Mouse (Mus musculus) intestine, postnatal 0 days (tissue): ENCODE results near the gene Atp2b1. TPM values are rescaled to one million over a fixed set of nuclear protein-coding genes. Genes with fewer than 3 reads are reported as not detected.

Experiments
- ATAC-seq: fragments of 200-750 bp; cut with Nextera tagmentation; 2 replicates; pipeline ENCODE4 v1.8.0; 2017; ENCODE audit warnings: mild to moderate bottlenecking, moderate TSS enrichment, moderate library complexity
- H3K27ac ChIP-seq: fragments of 300-500 bp; sonication (generic); 2 replicates; pipeline ENCODE4 v1.5.1; 2014; ENCODE audit warnings: mild to moderate bottlenecking, low read depth, low read length, moderate library complexity
- H3K27me3 ChIP-seq: fragments of 300-500 bp; sonication (generic); replicated peaks from 2 replicates; pipeline ENCODE4 v1.6.1; 2014; ENCODE audit warnings: low read length, mixed read lengths; ENCODE audit not compliant: control insufficient read depth, insufficient read depth
- H3K36me3 ChIP-seq: fragments of 300-500 bp; sonication (generic); 2 replicates; pipeline ENCODE4 v1.6.1; 2014; ENCODE audit warnings: mild to moderate bottlenecking, moderate library complexity; ENCODE audit not compliant: control insufficient read depth, insufficient read depth
- H3K4me1 ChIP-seq: fragments of 300-500 bp; sonication (generic); replicated peaks from 2 replicates; pipeline ENCODE4 v1.6.1; 2014; ENCODE audit warnings: antibody characterized with exemption, low read length, mixed read lengths; ENCODE audit not compliant: control insufficient read depth, insufficient read depth
- H3K4me2 ChIP-seq: fragments of 300-500 bp; sonication (generic); replicated peaks from 2 replicates; pipeline ENCODE4 v1.6.1; 2014; ENCODE audit warnings: low read depth, mild to moderate bottlenecking, moderate library complexity
- H3K4me3 ChIP-seq: fragments of 300-500 bp; sonication (generic); 2 replicates; pipeline ENCODE4 v1.5.1; 2014; ENCODE audit warnings: low read depth, low read length
- H3K9ac ChIP-seq: fragments of 300-500 bp; sonication (generic); 2 replicates; pipeline ENCODE4 v1.6.1; 2014; ENCODE audit warnings: mild to moderate bottlenecking, low read depth, low read length
- H3K9me3 ChIP-seq: fragments of 300-500 bp; sonication (generic); 2 replicates; pipeline ENCODE4 v1.6.1; 2016; ENCODE audit warnings: mixed run types; ENCODE audit not compliant: control insufficient read depth
- CTCF ChIP-seq: sonication (generic); IDR thresholded peaks from 2 replicates; pipeline ENCODE4 v1.5.1; 2016; ENCODE audit warnings: low read depth, mild to moderate bottlenecking, control low read depth, antibody characterized with exemption, moderate library complexity
- WGBS: fragments of 180-500 bp; shearing (Covaris S2); extraction: QIAGEN DNeasy Blood & Tissue Kit; methylation state at CpG from one replicate; pipeline ENCODE4 v1.1.7; 2014; 5-methylcytosine and 5-hydroxymethylcytosine counted together
- polyA plus RNA-seq: library from polyadenylated mRNA; unstranded; fragments of >200 nt; fragmentation: Nextera tagmentation; extraction: Ambion mirVana; gene quantifications from 2 replicates; pipeline ENCODE4 v1.2.1, GENCODE M21; 2015

The Atp2b1 gene
- polyA plus RNA-seq, 1 experiment from 2014 or later, result 179 TPM

GRCm38 (mm10) chr10:99040171-99040570, 126.0 kb downstream of the Atp2b1 start:
- no peaks in the 10 kb centered on the region for H3K9me3 ChIP-seq
- H3K27ac ChIP-seq, result no peak overlapping the region
- no peak overlapping the region for H3K9ac ChIP-seq
- no peak for ATAC-seq
- no peaks in the 10 kb centered on the region for H3K4me1 ChIP-seq
- H3K36me3 ChIP-seq, result no peaks in the 10 kb centered on the region
- no peak overlapping the region for H3K4me2 ChIP-seq
- H3K4me3 ChIP-seq, result no peak overlapping the region
- 95% methylated on average over 5 of the region's 5 CpGs for WGBS
- TF ChIP-seq CTCF, result no peak
- no peaks in the 10 kb centered on the region for H3K27me3 ChIP-seq

GRCm38 (mm10) chr10:99046756-99047550, 132.7 kb downstream of the Atp2b1 start:
- no peaks in the 10 kb centered on the region for H3K9me3 ChIP-seq
- H3K4me3 ChIP-seq, result no peak overlapping the region
- H3K4me2 ChIP-seq, result no peak overlapping the region
- H3K9ac ChIP-seq, result no peak overlapping the region
- H3K36me3 ChIP-seq, result no peaks in the 10 kb centered on the region
- WGBS, result 32% methylated on average over 5 of the region's 5 CpGs
- no peaks in the 10 kb centered on the region for H3K27me3 ChIP-seq
- no peaks in the 10 kb centered on the region for H3K4me1 ChIP-seq
- no peak overlapping the region for H3K27ac ChIP-seq
- ATAC-seq, result no peak
- TF ChIP-seq CTCF, result no peak

GRCm38 (mm10) chr10:99047551-99047940, 133.3 kb downstream of the Atp2b1 start:
- TF ChIP-seq CTCF, result no peak
- 69% methylated on average over 4 of the region's 4 CpGs for WGBS
- ATAC-seq, result no peak
- H3K36me3 ChIP-seq, result no peaks in the 10 kb centered on the region
- no peak overlapping the region for H3K27ac ChIP-seq
- no peaks in the 10 kb centered on the region for H3K27me3 ChIP-seq
- H3K4me2 ChIP-seq, result no peak overlapping the region
- no peak overlapping the region for H3K9ac ChIP-seq
- no peak overlapping the region for H3K4me3 ChIP-seq
- H3K4me1 ChIP-seq, result no peaks in the 10 kb centered on the region
- H3K9me3 ChIP-seq, result no peaks in the 10 kb centered on the region

- H3K9ac ChIP-seq, result no peak overlapping the region
- no peaks in the 10 kb centered on the region for H3K4me1 ChIP-seq
- no peaks in the 10 kb centered on the region for H3K27me3 ChIP-seq
- no peak for ATAC-seq
- no peak overlapping the region for H3K4me2 ChIP-seq
- no peak overlapping the region for H3K4me3 ChIP-seq
- no peak for TF ChIP-seq CTCF
- 70% methylated on average over 7 of the region's 7 CpGs for WGBS
- no peaks in the 10 kb centered on the region for H3K9me3 ChIP-seq
- H3K36me3 ChIP-seq, result no peaks in the 10 kb centered on the region
- H3K27ac ChIP-seq, result no peak overlapping the region
Measured at GRCm38 (mm10) chr10:99050093-99050492, 135.9 kb downstream of the Atp2b1 start.

- no peak overlapping the region for H3K27ac ChIP-seq
- H3K9me3 ChIP-seq, result no peaks in the 10 kb centered on the region
- H3K4me2 ChIP-seq, result no peak overlapping the region
- ATAC-seq, result no peak
- no peaks in the 10 kb centered on the region for H3K27me3 ChIP-seq
- no peaks in the 10 kb centered on the region for H3K36me3 ChIP-seq
- H3K4me3 ChIP-seq, result no peak overlapping the region
- TF ChIP-seq CTCF, result no peak
- no peaks in the 10 kb centered on the region for H3K4me1 ChIP-seq
- no peak overlapping the region for H3K9ac ChIP-seq
Measured at GRCm38 (mm10) chr10:99053111-99053510, 138.9 kb downstream of the Atp2b1 start.

- Histone ChIP-seq H3K36me3 (no peaks in the 10 kb centered on the region), H3K27ac (no peak overlapping the region), H3K4me1 (no peaks in the 10 kb centered on the region), H3K4me2 (no peak overlapping the region), H3K9ac (no peak overlapping the region), H3K4me3 (no peak overlapping the region), H3K27me3 (no peaks in the 10 kb centered on the region), H3K9me3 (no peaks in the 10 kb centered on the region)
- TF ChIP-seq CTCF, result no peak
- WGBS, result 84% methylated on average over 7 of the region's 7 CpGs
- ATAC-seq, result no peak
Measured at GRCm38 (mm10) chr10:99060588-99060987, 146.4 kb downstream of the Atp2b1 start.
